Mouse (Mus musculus): ENCODE measurements around the gene Trak1. TPM values are rescaled to one million over a fixed set of nuclear protein-coding genes. Genes with fewer than 3 reads are reported as not detected.

Gene Trak1
- polyA plus RNA-seq, 1 experiment from 2014 or later: 52.9 TPM

GRCm38 (mm10) chr9:121277118-121278060 is 19.9 kb upstream of the Trak1 start, which contains the start of gene Ulk4:
Gene Ulk4, minus strand, starts transcription at chr9:121277197.
- peak within 1 kb of the TSS; percentile 90 for H3K27ac ChIP-seq (replicated peaks)
- no peaks in the 10 kb centered on the region for H3K36me3 ChIP-seq
- H3K4me1 ChIP-seq: peaks cover 22% of the 10 kb centered on the region
- H3K4me3 ChIP-seq (replicated peaks): peak within 1 kb of the TSS; percentile 83
- no peaks in the 10 kb centered on the region for H3K27me3 ChIP-seq (replicated peaks)
- peak; percentile 96 for ATAC-seq (ENCODE audit: low FRiP score)
- peak within 1 kb of the TSS; percentile 70 for H3K9ac ChIP-seq (replicated peaks)
- H3K9me3 ChIP-seq (replicated peaks): no peaks in the 10 kb centered on the region
- whole genome bisulfite sequencing: under 1% methylated on average over 59 of the region's 59 CpGs
- peak within 1 kb of the TSS; percentile 82 for H3K4me2 ChIP-seq

- Histone ChIP-seq H3K4me3 (replicated peaks) (no peak overlapping the region), H3K4me2 (no peak overlapping the region), H3K27me3 (replicated peaks) (no peaks in the 10 kb centered on the region), H3K27ac (replicated peaks) (no peak overlapping the region), H3K4me1 (peaks cover 22% of the 10 kb centered on the region), H3K9me3 (replicated peaks) (no peaks in the 10 kb centered on the region; the same call in 1 of the 2 replicates), H3K9ac (replicated peaks) (no peak overlapping the region), H3K36me3 (no peaks in the 10 kb centered on the region)
- no peak for ATAC-seq (ENCODE audit: low FRiP score)
- 88% methylated on average over 5 of the region's 5 CpGs for WGBS
Observed at GRCm38 (mm10) chr9:121279216-121279615, 18.1 kb upstream of the Trak1 start.

DNA sequence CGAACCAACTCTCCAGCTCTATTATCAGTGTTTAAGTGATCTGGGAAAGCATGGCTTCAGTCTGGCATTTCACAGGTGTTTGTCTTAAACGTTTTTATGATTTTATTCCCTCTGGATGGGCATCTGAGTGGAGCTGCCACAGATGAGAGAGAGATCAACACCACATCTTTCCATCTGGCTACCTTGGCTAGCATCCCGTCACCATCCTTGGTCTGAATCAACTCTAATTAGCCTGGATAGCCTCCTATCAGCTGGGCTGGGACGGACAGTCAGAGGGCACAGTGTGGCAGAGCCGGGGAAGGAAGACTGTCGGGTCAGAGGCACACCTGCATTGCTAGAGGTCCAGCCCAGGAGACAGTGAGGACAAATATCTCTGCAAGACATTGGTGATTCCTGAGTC is 15.4 kb upstream of the Trak1 start:
- Histone ChIP-seq H3K9me3 (replicated peaks) (no peaks in the 10 kb centered on the region; the same call in 1 of the 2 replicates), H3K36me3 (no peaks in the 10 kb centered on the region), H3K4me2 (no peak overlapping the region), H3K9ac (replicated peaks) (no peak overlapping the region), H3K4me1 (peaks cover 24% of the 10 kb centered on the region), H3K27ac (replicated peaks) (no peak overlapping the region), H3K4me3 (replicated peaks) (no peak overlapping the region), H3K27me3 (replicated peaks) (no peaks in the 10 kb centered on the region)
- ATAC-seq (ENCODE audit: low FRiP score): no peak
- 83% methylated on average over 6 of the region's 6 CpGs for WGBS

- H3K9me3 ChIP-seq (replicated peaks): no peaks in the 10 kb centered on the region; the same call in 1 of the 2 replicates
- no peak overlapping the region for H3K27ac ChIP-seq (replicated peaks)
- no peak for ATAC-seq (ENCODE audit: low FRiP score)
- H3K4me1 ChIP-seq: peaks cover 15% of the 10 kb centered on the region
- no peak overlapping the region for H3K4me2 ChIP-seq
- no peak overlapping the region for H3K9ac ChIP-seq (replicated peaks)
- no peaks in the 10 kb centered on the region for H3K27me3 ChIP-seq (replicated peaks)
- no peaks in the 10 kb centered on the region for H3K36me3 ChIP-seq
- no peak overlapping the region for H3K4me3 ChIP-seq (replicated peaks)
- WGBS: 98% methylated on average over 6 of the region's 6 CpGs
Observed at GRCm38 (mm10) chr9:121283620-121284185, 13.6 kb upstream of the Trak1 start.

GRCm38 (mm10) chr9:121284422-121284821 is 12.9 kb upstream of the Trak1 start:
- ATAC-seq (ENCODE audit: low FRiP score): no peak
- no peaks in the 10 kb centered on the region; the same call in 1 of the 2 replicates for H3K9me3 ChIP-seq (replicated peaks)
- 91% methylated on average over 3 of the region's 3 CpGs for WGBS

GRCm38 (mm10) chr9:121285341-121286324 is 11.7 kb upstream of the Trak1 start:
- H3K27ac ChIP-seq (replicated peaks): peak overlapping the region; percentile 72
- 15% methylated on average over 29 of the region's 29 CpGs for WGBS
- no peaks in the 10 kb centered on the region for H3K27me3 ChIP-seq (replicated peaks)
- H3K9me3 ChIP-seq (replicated peaks): no peaks in the 10 kb centered on the region; the same call in 1 of the 2 replicates
- peak; percentile 88 for ATAC-seq (ENCODE audit: low FRiP score)
- H3K4me3 ChIP-seq (replicated peaks): peak overlapping the region; percentile 49
- H3K36me3 ChIP-seq: no peaks in the 10 kb centered on the region
- H3K9ac ChIP-seq (replicated peaks): peak overlapping the region; percentile 51
- H3K4me1 ChIP-seq: peaks cover 12% of the 10 kb centered on the region
- H3K4me2 ChIP-seq: peak overlapping the region; percentile 74

More at GRCm38 (mm10) chr9:121284422-121284821, 12.9 kb upstream of the Trak1 start:
- no peak overlapping the region for H3K4me2 ChIP-seq
- no peak overlapping the region for H3K27ac ChIP-seq (replicated peaks)
- H3K4me1 ChIP-seq: peaks cover 12% of the 10 kb centered on the region
- no peaks in the 10 kb centered on the region for H3K27me3 ChIP-seq (replicated peaks)
- no peaks in the 10 kb centered on the region for H3K36me3 ChIP-seq
- no peak overlapping the region for H3K4me3 ChIP-seq (replicated peaks)
- H3K9ac ChIP-seq (replicated peaks): no peak overlapping the region

GRCm38 (mm10) chr9:121286325-121286901 is 10.9 kb upstream of the Trak1 start:
- H3K36me3 ChIP-seq: no peaks in the 10 kb centered on the region
- no peaks in the 10 kb centered on the region; the same call in 1 of the 2 replicates for H3K9me3 ChIP-seq (replicated peaks)
- peak overlapping the region; percentile 74 for H3K4me2 ChIP-seq
- WGBS: 84% methylated on average over 3 of the region's 3 CpGs
- H3K27me3 ChIP-seq (replicated peaks): no peaks in the 10 kb centered on the region
- ATAC-seq (ENCODE audit: low FRiP score): peak; percentile 48; the same call in 1 of the 2 replicates
- peak overlapping the region; percentile 51 for H3K9ac ChIP-seq (replicated peaks)
- peak overlapping the region; percentile 49 for H3K4me3 ChIP-seq (replicated peaks)
- H3K27ac ChIP-seq (replicated peaks): peak overlapping the region; percentile 72
- peaks cover 12% of the 10 kb centered on the region for H3K4me1 ChIP-seq

DNA sequence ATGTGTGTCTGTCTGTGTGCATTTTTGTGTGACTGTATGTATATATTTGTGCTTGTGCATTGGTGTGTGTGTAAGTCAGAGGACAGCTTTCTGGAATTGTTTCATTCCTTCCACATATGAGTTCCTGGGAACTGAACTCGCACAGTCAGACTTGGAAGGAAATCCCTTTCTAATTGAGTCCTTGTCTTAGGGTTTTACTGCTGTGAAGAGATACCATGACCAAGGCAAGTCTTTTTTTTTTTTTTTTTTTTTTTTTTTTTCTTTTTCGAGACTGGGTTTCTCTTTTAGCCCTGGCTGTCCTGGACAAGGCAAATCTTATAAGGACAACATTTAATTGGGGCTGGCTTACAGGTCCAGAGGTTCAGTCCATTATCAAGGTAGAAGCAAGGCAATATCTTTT is 6.0 kb upstream of the Trak1 start:
- 82% methylated on average over 2 of the region's 2 CpGs for WGBS
- no peak overlapping the region for H3K4me2 ChIP-seq
- no peaks in the 10 kb centered on the region for H3K36me3 ChIP-seq
- no peaks in the 10 kb centered on the region; the same call in 1 of the 2 replicates for H3K27me3 ChIP-seq (replicated peaks)
- no peak for ATAC-seq (ENCODE audit: low FRiP score)
- H3K9me3 ChIP-seq (replicated peaks): no peaks in the 10 kb centered on the region
- peaks cover 1% of the 10 kb centered on the region; the same call in 1 of the 2 replicates for H3K4me1 ChIP-seq
- H3K27ac ChIP-seq (replicated peaks): no peak overlapping the region
- no peak overlapping the region for H3K4me3 ChIP-seq (replicated peaks)
- H3K9ac ChIP-seq (replicated peaks): no peak overlapping the region

DNA sequence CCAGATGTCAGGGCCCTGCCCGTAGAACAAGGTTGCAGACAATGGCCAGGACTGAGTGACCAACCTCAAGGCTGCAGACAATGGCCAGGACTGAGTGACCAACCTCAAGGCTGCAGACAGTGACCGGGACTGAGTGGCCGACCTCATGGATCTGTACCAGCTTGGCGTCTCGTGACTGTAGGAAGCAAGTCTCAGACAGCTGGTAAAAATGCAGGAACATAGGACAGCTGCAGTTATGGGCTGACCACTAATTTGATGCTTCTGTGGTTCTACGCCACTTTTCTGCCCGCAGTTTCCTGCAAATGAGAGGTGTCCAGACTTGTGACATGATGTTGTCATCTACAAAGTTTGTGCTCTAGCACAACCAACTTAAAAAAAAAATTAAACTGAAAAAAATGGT is 4.1 kb upstream of the Trak1 start:
- 85% methylated on average over 7 of the region's 7 CpGs for WGBS

DNA sequence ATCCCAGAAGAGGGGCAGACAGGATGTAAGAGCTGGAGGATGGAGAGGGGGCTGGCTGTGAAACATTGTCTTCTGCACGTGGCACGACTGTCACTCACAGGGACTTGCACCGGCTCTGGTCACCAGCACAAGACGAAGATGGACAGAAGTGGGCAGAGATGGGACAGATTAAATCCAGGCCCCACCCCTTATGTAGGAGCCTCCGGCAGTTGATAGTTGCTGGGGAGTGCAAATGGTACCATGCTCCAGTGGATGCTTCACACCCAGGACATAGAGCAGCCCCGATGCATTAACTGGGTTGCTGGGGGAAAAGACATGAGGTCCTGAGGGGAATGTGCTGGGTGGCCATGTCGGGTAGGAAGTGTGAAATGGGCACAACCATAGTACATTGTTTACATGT is 2.1 kb upstream of the Trak1 start:
- Histone ChIP-seq H3K36me3 (no peaks in the 10 kb centered on the region), H3K4me2 (no peak overlapping the region), H3K27ac (replicated peaks) (no peak overlapping the region), H3K27me3 (replicated peaks) (no peaks in the 10 kb centered on the region; the same call in 1 of the 2 replicates), H3K4me1 (peaks cover 30% of the 10 kb centered on the region), H3K4me3 (replicated peaks) (no peak overlapping the region), H3K9ac (replicated peaks) (no peak overlapping the region), H3K9me3 (replicated peaks) (no peaks in the 10 kb centered on the region)
- ATAC-seq (ENCODE audit: low FRiP score): no peak
- 79% methylated on average over 7 of the region's 7 CpGs for WGBS

More for the DNA sequence above, 4.1 kb upstream of the Trak1 start:
- no peak overlapping the region for H3K9ac ChIP-seq (replicated peaks)
- H3K27ac ChIP-seq (replicated peaks): no peak overlapping the region
- H3K36me3 ChIP-seq: no peaks in the 10 kb centered on the region
- peaks cover 10% of the 10 kb centered on the region for H3K4me1 ChIP-seq
- ATAC-seq (ENCODE audit: low FRiP score): no peak
- no peaks in the 10 kb centered on the region for H3K9me3 ChIP-seq (replicated peaks)
- no peak overlapping the region for H3K4me3 ChIP-seq (replicated peaks)
- no peak overlapping the region for H3K4me2 ChIP-seq
- no peaks in the 10 kb centered on the region; the same call in 1 of the 2 replicates for H3K27me3 ChIP-seq (replicated peaks)
